Mouse (Mus musculus): ENCODE measurements at regions not wholly inside any gene's neighbourhood (a gene's known extent, or its start where the extent isn't known, plus 50 kb on each side); places are given as distances from the start of the nearest gene placed in this dataset.
A peak's percentile ranks its signal among the peaks of the same experiment; 100 is the strongest.

DNA sequence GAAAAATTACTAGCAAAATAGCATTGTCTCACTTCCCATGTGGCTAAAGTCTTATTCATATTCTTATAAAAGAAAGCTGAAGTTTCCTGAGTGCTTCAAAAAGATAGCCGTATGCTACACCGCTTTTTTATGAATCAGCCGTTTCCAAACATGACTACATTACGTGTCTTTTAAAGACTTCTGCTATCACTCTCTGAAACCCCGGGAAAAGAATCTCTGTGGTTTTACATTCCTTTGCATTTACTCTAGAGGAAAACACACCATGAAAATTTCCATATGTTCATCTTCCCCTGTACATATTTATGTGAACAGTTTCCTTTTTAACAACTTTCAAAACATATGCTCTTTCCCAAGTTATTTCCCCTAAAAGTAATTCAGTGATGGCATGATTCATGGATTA lies 882.3 kb downstream of the Gsdmc2 start:
- DNase-seq, result no peak

DNA sequence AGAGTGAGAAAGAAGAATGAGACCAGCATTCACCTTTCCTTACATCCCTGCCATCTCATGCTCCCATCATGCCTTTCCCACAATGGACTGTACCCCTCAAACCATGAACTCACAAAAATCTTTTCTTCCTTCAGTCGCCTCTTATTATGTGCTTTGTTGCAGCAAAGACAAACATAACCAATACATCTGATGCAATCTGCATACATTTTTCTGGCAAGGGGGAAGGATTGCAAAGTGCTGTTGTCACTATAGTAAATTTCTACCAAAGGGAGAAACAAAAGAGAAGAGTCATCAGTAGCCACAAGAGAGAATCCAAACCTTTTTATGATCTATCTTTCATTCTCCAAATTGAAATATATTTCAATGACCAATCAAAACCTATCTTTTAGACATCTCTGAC lies 884.4 kb downstream of the Gsdmc2 start:
- no peak for DNase-seq

DNA sequence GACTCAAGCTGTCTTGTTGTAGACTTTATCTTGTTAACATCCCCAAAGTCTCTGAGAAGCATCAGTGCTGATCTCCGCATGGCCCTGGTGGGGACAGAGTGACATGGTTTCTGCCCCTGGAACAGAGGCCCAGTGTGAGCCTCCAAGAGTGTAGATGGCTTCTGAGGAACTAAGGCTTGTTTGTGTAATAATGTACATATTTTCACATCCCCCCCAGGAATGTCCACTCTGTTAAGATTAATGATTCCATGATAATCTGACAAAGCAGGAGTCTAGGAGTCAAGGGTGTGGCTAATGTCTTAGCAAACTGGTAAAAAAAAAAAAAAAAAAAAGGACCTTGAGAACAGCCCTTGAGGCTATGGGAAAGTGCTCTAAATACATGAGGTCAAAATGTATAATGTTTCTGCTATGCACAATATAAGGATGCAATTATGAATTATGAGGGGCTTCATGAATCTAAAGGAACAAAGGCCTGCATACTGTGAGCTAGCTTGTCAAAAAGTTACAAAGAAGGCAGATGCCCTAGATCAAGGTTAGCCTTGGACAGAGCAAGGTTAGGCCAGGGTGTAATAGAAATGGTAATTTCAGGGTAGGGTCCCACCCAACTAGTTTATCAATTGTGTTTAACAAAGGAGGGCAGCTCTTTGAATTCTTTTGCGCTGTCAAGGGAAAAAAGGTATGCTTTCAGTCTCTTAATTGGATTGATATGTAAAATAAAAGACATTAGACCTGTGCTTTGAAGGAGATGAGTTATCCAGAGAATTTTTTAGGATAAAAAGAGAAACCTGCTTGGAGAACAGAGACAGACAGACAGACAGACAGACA lies 886.3 kb downstream of the Gsdmc2 start:
- DNase-seq, result no peak

DNA sequence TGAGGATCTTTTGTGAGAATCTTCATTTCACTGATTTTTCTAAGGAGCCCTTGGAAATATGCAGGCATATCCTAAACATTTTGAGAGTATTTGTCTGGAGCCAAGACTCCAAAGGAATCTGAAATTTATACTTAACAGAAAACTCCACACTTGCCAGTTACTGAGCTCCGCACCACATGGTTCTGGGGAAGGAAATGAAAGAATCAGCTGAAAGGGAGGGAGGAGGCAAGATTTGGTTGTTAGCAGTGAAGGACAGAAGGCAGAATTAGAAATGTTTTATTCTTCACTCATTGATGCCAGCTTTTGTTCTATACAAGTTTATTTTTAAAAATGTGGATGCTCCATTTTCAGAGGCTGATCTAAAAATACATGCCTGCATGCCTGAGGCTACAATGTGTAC lies 890.1 kb downstream of the Gsdmc2 start:
- DNase-seq, result peak; percentile 11

DNA sequence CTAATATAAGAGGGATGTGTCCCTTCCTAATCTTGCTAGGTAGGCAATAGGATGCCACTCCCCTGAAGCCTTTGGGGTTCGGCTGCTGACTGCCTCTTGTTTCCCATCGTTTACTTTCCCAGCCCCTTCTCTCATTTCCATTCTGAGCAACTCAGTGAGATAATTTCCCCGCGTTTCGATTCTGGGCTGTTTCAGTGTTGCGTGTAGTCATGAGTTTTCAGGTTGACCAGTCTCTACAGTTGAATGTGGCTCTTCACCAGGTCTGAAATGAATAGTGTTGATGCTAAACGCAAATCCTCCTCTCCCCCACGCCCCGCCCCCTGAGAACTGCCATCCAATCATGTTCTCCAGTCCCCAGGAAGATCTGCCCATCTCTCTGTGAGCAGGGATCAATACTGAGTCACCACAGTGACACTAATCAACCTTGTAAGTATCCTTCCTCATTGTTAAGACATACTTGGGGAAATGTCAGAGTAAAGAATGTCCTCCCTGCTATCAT lies 890.6 kb downstream of the Gsdmc2 start:
- DNase-seq, result no peak

DNA sequence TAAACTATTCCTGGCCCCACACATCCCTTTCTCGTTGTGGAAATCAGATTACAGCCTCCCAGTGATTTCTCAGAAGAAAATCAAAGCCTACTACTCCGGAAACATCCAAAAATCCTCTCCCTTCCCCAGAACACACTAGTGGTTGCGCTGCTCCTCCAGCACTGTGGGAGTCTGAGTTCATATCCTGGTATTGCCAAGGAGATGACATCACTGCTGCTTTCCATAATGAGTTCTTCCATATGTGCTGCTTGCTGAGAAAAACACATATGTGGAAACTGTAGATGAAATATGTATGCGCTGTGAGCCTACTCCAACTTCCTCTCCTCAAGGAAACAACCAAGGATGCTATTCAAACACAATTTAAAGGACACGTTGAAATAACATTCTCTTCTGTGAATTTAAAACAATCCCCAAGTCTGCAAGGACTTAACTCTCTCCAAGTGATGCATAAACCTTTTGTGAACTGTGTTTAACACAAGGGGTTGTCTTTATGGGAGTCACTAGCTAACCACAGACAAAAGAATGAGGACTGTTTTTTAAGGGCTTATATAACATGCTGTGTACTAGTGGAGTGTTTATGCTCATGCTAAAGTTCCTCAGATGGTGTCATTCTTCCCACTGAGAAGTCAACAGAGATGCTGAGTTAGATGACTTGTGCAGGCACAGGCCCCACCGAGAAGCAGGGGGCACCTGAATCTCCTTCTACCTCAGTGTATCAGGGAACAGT lies 891.6 kb downstream of the Gsdmc2 start:
- DNase-seq, result peak; percentile 43

DNA sequence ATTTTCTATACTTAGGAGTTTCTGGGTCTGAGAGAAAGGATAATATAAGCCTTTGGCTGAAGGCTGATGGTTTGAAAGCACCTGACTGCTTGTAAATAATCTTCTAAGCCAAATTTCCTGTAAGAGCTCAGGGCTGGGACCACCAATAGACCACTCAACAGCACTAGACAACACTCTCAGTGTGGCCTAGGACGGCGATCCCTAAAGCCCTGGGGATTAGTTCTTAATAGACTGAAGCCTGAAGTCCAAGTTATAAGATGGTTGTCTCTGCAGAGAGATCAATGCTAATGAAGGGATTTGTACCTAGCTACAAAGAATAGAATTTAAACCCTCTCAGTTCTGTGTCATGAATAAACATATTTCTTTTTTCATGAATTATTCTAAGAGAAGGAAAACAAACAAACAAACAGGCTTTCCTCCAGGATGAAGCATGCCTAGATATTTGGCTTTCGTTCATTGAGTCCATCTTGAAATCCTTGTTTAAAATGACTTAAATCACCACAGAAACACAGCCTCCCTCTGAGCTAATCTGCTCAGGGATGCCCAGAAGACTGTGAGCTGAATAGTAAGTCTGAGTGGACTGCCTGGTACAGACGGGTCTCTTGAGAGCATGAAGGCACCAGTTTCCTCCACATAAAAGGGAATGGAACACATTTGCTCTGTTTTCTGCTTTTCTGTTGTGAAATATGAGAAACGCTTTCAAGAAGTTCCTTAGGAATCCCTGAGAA lies 892.3 kb downstream of the Gsdmc2 start:
- DNase-seq, result no peak

DNA sequence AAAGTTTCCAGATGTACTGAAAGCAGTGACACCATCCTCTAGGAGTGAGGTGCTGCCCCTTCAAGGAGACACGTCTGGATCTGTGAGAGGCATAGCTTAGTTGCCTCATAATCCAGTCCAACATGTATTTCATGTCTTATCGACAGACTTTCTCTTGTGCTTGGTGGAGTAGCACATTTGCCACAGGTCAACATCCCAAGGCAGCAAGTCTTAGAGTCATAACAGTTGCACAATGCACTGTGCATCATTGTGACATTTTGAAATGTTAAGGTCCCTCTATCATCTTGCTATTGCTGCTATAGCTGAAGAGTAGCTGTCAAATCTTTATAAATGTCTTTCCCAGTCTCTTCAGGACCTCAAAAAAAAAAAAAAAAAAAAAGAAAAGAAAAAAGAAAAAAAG lies 905.6 kb downstream of the Gsdmc2 start:
- no peak for DNase-seq

DNA sequence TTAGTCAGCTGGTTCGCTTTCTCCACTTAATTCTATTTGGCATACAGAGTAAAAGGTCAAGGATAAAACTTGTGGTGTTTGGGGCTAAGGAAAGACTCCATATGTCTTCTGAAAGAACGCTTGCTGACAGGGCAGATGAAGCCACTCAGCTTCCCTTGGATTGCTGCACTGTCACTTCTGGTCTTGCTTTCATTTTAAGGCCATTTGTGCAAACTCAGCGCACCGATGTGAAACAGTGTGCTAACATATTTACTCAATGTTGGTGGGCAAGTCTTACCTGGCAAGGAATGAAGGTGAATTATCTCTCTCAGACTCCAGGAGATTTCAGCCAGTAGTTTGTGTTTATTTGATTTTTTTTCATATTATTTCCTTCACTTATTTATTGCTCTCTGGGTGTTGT lies 907.2 kb downstream of the Gsdmc2 start:
- DNase-seq, result no peak

DNA sequence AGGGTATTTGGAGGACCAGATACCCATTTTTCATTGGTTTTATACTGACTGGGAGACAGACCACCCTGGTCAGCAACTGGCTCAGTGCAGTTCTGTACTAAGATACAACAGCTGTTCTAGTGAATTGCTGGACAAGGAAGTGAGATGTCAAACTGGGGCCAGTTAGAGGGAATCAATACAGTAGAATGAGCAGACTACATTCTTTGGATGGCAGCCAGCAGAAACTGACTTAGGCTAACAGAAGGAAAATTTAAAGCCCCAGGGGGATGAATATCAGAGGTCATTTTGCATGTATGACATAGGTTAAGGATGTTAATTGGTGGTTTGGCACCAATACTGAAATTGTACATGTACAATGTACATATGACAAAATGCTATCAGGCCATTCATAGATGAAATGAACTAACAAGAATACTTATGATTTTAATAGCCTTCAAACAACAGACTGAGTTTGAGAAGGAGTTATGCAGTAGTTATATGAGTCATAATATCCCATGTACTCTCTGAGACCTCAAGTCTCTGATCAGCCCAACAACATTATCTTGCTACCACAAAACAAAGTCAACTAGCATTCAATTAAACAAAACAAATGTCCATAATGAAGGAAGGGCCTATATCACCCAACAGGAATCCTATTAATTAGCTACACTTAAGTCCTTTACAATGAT lies 910.3 kb downstream of the Gsdmc2 start:
- DNase-seq, result no peak

DNA sequence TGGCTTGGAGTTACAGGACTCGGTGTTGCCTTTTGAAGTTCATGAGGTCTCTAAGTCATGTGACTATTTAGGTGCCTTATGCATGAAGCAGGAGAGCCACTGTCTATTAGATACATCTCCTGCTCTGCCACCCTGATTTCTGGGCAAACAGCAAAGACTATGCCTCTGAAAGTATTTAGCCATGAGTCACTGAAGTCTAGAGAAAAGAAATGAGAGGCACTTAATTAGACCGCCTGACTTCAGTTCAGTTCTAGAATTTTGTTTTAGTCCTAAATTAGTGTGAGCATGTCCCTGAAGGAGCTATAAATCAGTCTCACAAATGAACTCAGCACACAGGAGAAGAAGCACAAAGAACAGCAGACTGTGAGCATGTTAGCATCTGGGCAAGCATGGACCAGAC lies 924.5 kb downstream of the Gsdmc2 start:
- DNase-seq, result no peak

DNA sequence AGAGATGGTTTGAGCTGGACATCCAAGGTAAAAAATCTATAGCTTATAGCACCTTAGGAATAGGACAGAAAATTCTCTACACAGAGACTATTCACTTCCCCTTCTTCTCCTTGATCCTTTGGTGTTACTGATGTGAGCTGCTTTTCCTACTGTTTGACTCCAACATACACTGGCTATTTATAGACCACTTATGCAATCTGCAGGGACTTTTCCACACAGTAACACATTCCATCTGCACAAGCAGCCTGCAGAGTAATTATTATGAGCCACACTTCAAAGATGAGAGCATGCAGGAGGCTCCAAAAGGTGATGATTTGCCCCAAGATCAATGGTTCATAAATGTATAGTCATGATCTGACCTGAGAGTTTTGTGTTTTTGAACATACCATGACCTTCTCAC lies 925.7 kb downstream of the Gsdmc2 start:
- DNase-seq, result peak; percentile 72

DNA sequence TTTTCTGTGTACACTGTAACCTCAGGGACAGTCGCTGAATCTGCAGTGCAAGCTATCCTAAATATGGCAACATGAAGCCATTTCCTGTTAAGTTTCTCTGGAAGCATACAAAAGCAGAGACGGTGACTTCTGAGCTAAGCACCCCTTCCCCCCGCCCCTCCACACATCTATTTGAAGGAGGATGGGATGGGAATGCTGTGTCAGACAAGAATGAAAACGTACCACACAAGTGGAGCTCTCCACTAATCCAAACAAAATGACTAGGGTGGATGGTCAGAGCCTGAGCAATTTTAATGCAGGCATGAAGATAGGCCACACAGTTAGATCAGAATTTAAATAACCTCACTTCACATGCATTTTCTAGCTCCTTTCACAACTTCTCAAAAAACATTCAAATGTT lies 936.6 kb downstream of the Gsdmc2 start:
- DNase-seq, result no peak

DNA sequence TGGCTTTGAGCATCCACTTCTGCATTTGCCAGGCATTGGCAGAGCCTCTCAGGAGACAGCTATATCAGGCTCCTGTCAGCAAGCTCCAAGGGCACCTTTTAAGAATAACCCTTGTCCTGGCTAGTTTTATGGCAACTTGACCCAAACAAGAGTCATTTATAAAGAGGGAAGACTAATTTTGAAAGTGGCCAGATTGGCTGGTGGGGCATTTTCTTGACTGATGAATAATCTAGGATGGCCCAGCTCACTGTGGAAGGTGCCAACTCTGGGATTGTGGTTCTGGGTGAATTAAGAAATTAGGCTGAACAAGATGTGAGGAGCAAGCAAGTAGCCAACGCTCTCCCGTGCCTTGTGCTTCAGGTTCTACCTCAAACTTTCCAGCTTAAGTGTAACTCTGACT lies 937.8 kb downstream of the Gsdmc2 start:
- no peak for DNase-seq

DNA sequence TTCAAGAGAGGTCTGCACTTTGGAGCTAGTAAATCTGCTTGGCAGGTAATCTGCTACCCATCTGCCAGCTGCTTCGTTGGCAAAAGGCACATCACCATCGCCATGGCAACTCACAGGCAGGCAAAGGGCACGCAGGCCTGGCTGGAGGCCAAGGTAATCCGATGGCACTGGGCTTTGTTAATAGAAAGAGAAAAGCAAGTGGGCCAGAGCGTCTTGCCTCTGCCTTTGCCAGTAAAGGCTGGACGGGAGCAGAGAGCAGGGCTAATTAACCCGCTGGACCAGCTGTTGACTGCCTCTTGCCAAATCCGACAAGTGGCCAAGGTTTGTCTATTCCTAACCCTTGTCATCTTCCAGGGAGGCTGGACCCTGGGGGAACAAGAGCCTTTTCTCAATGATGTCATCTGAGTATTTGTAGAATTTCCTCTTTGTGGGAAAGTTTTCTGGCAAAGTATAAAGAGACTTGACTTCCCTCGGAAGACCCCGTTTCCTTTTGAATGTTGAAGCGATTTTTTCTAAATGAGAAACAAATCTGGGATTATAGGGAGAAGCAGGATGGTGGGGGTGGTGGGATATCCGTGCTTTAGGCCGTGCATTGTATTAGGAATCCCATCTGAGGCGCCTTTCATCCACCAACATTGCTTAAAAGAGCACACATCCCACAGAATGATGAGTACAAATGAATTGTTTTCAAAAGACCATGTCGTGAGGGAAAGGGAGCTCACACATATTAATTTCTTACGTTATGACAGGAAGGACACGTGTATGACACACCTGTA lies 941.7 kb downstream of the Gsdmc2 start:
- DNase-seq, result peak; percentile 88

DNA sequence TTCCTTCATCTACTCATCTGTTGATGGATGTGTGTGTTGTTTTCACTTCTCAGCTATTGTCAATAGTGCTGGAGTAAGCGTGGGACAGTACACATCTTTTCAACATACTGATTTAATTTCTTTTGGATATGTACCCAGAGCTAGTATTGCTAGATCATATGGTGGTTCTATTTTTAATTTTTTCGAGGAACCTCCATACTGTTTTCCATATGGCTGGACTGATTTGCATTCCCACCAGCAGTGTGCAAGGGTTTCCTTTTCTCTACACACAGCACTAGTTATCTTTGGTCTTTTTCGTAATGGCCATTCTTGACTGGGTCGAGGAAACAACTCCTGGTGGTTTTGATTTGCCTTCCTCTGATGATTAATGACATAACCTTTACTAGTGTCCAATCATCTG lies 943.0 kb downstream of the Gsdmc2 start:
- no peak for DNase-seq

DNA sequence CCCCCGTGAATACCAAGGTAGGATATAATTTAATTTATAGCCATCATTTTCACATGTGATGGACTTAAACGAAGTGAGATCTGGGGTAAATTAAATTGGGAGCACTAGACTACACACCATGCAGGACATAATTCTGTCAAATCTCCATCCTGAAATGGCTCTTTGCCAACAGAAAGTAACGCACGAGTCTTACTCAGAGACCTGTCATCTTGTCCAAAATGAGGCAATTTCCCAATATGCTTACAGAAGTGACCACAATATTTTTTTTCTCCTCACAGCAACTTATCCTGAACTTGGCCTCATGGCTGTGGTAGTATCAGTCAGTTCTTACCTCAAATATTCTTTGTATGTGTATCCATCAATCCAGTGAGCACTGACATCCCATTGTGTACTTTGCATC lies 955.2 kb downstream of the Gsdmc2 start:
- no peak for DNase-seq

DNA sequence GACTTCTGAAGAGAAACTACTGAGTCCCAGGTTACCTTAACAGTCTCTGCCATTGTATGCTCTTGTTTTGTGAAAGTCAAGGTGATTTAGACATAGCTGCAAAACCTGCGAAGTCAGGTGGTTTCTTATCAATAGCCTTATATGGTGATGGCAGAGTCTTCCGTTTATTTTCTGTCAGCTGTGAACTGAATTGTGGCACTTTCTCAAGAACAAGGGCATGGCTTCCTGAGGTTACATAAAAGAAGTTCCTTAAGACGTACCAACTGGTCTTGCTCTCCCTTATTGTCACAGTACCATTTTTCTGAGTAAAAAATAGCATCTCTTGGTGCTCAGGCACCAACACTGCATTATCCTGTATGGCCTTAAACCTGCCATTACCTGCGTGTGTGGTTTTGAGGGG lies 959.6 kb downstream of the Gsdmc2 start:
- no peak for DNase-seq

DNA sequence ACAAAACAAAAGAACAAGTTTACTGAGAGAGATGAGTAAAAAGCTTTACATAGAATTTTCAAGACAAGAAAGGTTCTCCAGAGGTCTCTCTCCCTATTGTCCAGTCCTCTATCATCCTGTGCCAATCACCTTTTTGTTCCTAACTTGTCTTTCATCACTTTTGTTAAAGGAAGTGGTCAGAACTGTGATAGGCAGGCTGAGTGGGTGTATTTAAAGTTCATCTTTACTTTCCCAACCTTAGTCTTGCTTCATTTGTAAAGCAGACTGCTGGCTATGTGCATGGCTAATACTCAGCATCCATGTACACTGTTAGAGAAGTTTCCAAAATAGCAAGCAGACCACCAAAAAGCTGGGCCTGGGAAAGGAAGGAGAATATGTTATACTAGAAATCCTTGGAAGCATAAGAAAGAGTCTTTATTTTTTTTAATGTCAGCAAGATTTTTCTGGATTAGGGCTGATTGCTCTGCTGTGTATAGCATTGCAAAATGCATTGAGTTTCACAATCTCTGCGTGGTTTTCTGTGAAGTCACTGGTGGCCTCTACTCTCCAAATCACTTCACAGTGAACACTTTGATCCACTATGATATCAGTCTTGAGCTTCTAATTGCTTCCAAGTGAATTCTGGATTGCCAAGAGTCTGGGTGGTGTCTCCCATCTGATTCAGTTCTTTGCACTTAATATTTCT lies 973.8 kb downstream of the Gsdmc2 start:
- no peak for DNase-seq

DNA sequence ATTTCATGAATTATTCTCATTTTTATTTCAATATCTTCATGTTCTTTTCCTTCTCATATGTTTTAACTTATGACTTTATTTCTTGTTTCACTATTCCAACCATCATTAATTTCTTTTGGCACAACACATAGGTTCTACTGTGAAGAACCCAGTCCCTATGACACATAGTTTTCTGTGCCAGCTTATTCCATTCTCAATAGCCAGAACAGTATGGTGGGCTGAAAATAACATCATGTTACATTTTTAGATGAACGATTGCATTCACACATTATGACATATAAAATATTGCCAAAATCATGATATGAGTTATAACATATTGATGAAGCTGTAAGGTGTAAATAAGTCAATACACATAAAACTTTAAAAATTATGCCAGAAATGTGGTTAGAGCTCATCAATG lies 982.4 kb downstream of the Gsdmc2 start:
- DNase-seq, result no peak

DNA sequence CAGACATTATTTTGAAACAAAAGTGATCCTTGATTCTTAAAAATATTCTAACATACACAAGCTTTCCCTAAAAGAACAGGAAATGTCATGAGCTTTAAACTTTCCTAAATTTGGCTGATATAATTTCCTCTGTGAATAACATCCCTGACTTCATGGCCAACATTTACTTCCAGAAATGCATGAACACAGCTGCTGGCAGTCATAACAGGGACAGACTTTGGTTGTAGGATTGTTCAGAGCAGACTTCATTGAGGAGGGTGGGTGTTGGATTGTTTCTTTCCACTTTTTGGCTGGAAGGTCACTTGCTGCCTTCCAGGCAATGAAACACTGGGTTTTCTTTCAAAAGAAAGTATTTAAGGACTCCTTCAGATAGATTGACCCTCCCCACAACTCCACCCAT lies 983.6 kb downstream of the Gsdmc2 start:
- DNase-seq, result no peak

DNA sequence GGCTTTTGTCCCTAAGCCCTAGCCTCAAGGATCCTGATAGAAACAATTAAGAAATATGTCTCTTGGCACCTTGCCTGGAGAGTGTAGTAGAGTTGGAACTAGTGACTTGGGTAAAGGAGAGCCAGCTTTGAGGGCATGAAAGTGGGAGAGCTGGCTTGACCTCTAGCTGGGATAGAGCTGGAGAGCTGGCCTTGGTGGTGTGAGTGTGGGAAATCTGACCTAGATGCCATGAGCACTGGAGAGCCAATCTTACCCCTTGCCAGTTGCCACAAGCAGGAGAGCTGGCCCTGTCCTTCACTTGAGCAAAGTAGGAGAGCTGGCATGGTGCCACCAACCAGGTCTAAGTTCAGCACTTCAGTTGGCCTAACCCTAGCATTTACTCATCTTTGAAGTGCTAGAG lies 995.7 kb downstream of the Gsdmc2 start:
- DNase-seq, result no peak
